Mouse (Mus musculus): ENCODE measurements around the gene Gp9.
"Not testable (repeated sequence)": the region's sequence is repeated elsewhere in the genome, so short reads cannot be mapped to it uniquely, and the experiment has no call there.

The Gp9 gene

GRCm38 (mm10) chr6:87748531-87748930 lies 29.3 kb upstream of the Gp9 start:
- DNase-seq (ENCODE audit: extremely low spot score, low spot score) = no peak

- no peak for DNase-seq (ENCODE audit: extremely low spot score, low spot score)
Measured at GRCm38 (mm10) chr6:87750184-87750910, 27.5 kb upstream of the Gp9 start.

GRCm38 (mm10) chr6:87751574-87751973 lies 26.3 kb upstream of the Gp9 start:
- DNase-seq (ENCODE audit: extremely low spot score, low spot score) = no peak

- DNase-seq (ENCODE audit: extremely low spot score, low spot score) = no peak
Measured at GRCm38 (mm10) chr6:87755196-87755595, 22.7 kb upstream of the Gp9 start.

- DNase-seq (ENCODE audit: extremely low spot score, low spot score) = no peak
Measured at GRCm38 (mm10) chr6:87756896-87757295, 21.0 kb upstream of the Gp9 start.

GRCm38 (mm10) chr6:87759404-87759803 lies 18.5 kb upstream of the Gp9 start:
- DNase-seq (ENCODE audit: extremely low spot score, low spot score) = no peak

GRCm38 (mm10) chr6:87759850-87760249 lies 18.0 kb upstream of the Gp9 start:
- no peak for DNase-seq (ENCODE audit: extremely low spot score, low spot score)

- no peak for DNase-seq (ENCODE audit: extremely low spot score, low spot score)
Measured at GRCm38 (mm10) chr6:87762161-87762560, 15.7 kb upstream of the Gp9 start.

- DNase-seq (ENCODE audit: extremely low spot score, low spot score) = no peak
Measured at GRCm38 (mm10) chr6:87763376-87764280, 14.2 kb upstream of the Gp9 start.

GRCm38 (mm10) chr6:87764296-87764695 lies 13.6 kb upstream of the Gp9 start:
- DNase-seq (ENCODE audit: extremely low spot score, low spot score) = not testable (repeated sequence)

GRCm38 (mm10) chr6:87770626-87771025 lies 7.2 kb upstream of the Gp9 start:
- no peak for DNase-seq (ENCODE audit: extremely low spot score, low spot score)

GRCm38 (mm10) chr6:87774466-87774865 lies 3.4 kb upstream of the Gp9 start:
- no peak for DNase-seq (ENCODE audit: extremely low spot score, low spot score)

GRCm38 (mm10) chr6:87774909-87775308 lies 3.0 kb upstream of the Gp9 start:
- no peak for DNase-seq (ENCODE audit: extremely low spot score, low spot score)

GRCm38 (mm10) chr6:87775588-87776245 lies 2.2 kb upstream of the Gp9 start:
- DNase-seq (ENCODE audit: extremely low spot score, low spot score) = no peak

- DNase-seq (ENCODE audit: extremely low spot score, low spot score) = no peak
Measured at GRCm38 (mm10) chr6:87776663-87777062, 1.2 kb upstream of the Gp9 start.

GRCm38 (mm10) chr6:87778294-87779173 lies 662 bp downstream of the Gp9 start:
- no peak for DNase-seq (ENCODE audit: extremely low spot score, low spot score)

GRCm38 (mm10) chr6:87779174-87780165 lies 1.6 kb downstream of the Gp9 start:
- no peak for DNase-seq (ENCODE audit: extremely low spot score, low spot score)

GRCm38 (mm10) chr6:87780546-87781301 lies 2.9 kb downstream of the Gp9 start:
- DNase-seq (ENCODE audit: extremely low spot score, low spot score) = no peak

- DNase-seq (ENCODE audit: extremely low spot score, low spot score) = no peak
Measured at GRCm38 (mm10) chr6:87784033-87784432, 6.2 kb downstream of the Gp9 start.

All from neural tube, embryonic 10.5 days (tissue).